Mouse (Mus musculus) erythroid progenitor cell, adult 5-6 weeks (primary cell): Measurements from ENCODE around the gene Nt5m. TPM values are rescaled to one million over a fixed set of nuclear protein-coding genes. Genes with fewer than 3 reads are reported as not detected.

ENCODE experiments used
- ATAC-seq: replicated peaks from 2 replicates; pipeline ENCODE4 v1.8.0; 2016; ENCODE audit warnings: moderate number of reproducible peaks, mild to moderate bottlenecking, moderate TSS enrichment, inconsistent platforms; ENCODE audit not compliant: poor library complexity, low FRiP score, severe bottlenecking
- total RNA-seq, 2 experiments: library from RNA; stranded (forward) in 1 of 2; stranded (reverse) in 1 of 2; fragments of 150-400 nt in 1 of 2; fragments of 186-747, 209-891 nt in 1 of 2; gene quantifications; 2 replicates each; pipeline versions ENCODE4 v1.2.3 to v1.2.4; 2015 to 2017; ENCODE audit warnings: low replicate concordance in 2 of 2

The Nt5m gene
- total RNA-seq (2015; ENCODE audit: low replicate concordance) (2.9 and 7.9 TPM in 2 replicates), total RNA-seq (2017; ENCODE audit: low replicate concordance) (2.1 and 2.5 TPM in 2 replicates)

GRCm38 (mm10) chr11:59839008-59839458, at the start of gene Nt5m:
TSS of gene Nt5m (plus strand) at chr11:59839447.
- peak; percentile 92 for ATAC-seq

- no peak for ATAC-seq
Measured at GRCm38 (mm10) chr11:59793390-59793789, 45.9 kb upstream of the Nt5m start.

GRCm38 (mm10) chr11:59800412-59800811, 38.8 kb upstream of the Nt5m start:
- no peak for ATAC-seq

- no peak for ATAC-seq
Measured at GRCm38 (mm10) chr11:59801881-59802280, 37.4 kb upstream of the Nt5m start.

- ATAC-seq = no peak
Measured at GRCm38 (mm10) chr11:59803516-59803915, 35.7 kb upstream of the Nt5m start.

GRCm38 (mm10) chr11:59804409-59805110, 34.7 kb upstream of the Nt5m start:
- no peak for ATAC-seq

GRCm38 (mm10) chr11:59805256-59805655, 34.0 kb upstream of the Nt5m start:
- ATAC-seq = no peak

GRCm38 (mm10) chr11:59805656-59806055, 33.6 kb upstream of the Nt5m start:
- ATAC-seq = no peak

GRCm38 (mm10) chr11:59808170-59808960, 30.9 kb upstream of the Nt5m start:
- no peak for ATAC-seq

- peak; percentile 55 for ATAC-seq
Measured at GRCm38 (mm10) chr11:59809071-59809669, 30.1 kb upstream of the Nt5m start.

- peak; percentile 90 for ATAC-seq
Measured at GRCm38 (mm10) chr11:59809670-59810474, 29.4 kb upstream of the Nt5m start, which contains the start of gene Flcn. TSS of gene Flcn (minus strand) at chr11:59810016.

GRCm38 (mm10) chr11:59810480-59811158, 28.6 kb upstream of the Nt5m start:
- no peak for ATAC-seq

GRCm38 (mm10) chr11:59811211-59811610, 28.0 kb upstream of the Nt5m start:
- no peak for ATAC-seq

GRCm38 (mm10) chr11:59813276-59813675, 26.0 kb upstream of the Nt5m start:
- no peak for ATAC-seq

- ATAC-seq = no peak
Measured at GRCm38 (mm10) chr11:59814311-59814710, 24.9 kb upstream of the Nt5m start.

- no peak for ATAC-seq
Measured at GRCm38 (mm10) chr11:59814936-59815335, 24.3 kb upstream of the Nt5m start.

- ATAC-seq = no peak
Measured at GRCm38 (mm10) chr11:59815482-59816065, 23.7 kb upstream of the Nt5m start.

GRCm38 (mm10) chr11:59817916-59818315, 21.3 kb upstream of the Nt5m start:
- ATAC-seq = no peak

GRCm38 (mm10) chr11:59821625-59822024, 17.6 kb upstream of the Nt5m start:
- no peak for ATAC-seq
